Mouse (Mus musculus) erythroblast, adult 5-6 weeks (primary cell): ENCODE data around the gene Acp1. TPM values are rescaled to one million over a fixed set of nuclear protein-coding genes. Genes with fewer than 3 reads are reported as not detected.

Experiments
- ATAC-seq: replicated peaks from 2 replicates; pipeline ENCODE4 v1.8.0; 2016; ENCODE audit warnings: moderate number of reproducible peaks, mild to moderate bottlenecking, moderate TSS enrichment, inconsistent platforms; ENCODE audit not compliant: poor library complexity, low FRiP score, severe bottlenecking
- total RNA-seq, 2 experiments: library from RNA; stranded (forward) in 1 of 2; stranded (reverse) in 1 of 2; fragments of 150-400 nt in 1 of 2; fragments of 200-764, 138-1000 nt in 1 of 2; gene quantifications; 2 replicates each; pipeline versions ENCODE4 v1.2.3 to v1.2.4; 2015 to 2017; ENCODE audit warnings: low replicate concordance in 2 of 2

Acp1 gene
- total RNA-seq, 2 experiments from 2014 or later = 89.7 to 168 TPM

GRCm38 (mm10) chr12:30879447-30879846 lies 31.9 kb downstream of the Acp1 start:
- no peak for ATAC-seq

- no peak for ATAC-seq
Observed at GRCm38 (mm10) chr12:30865781-30866180, 45.6 kb downstream of the Acp1 start.

GRCm38 (mm10) chr12:30864347-30864746 lies 47.0 kb downstream of the Acp1 start:
- no peak for ATAC-seq

GRCm38 (mm10) chr12:30856172-30856571 lies 55.2 kb downstream of the Acp1 start:
- no peak for ATAC-seq

- no peak for ATAC-seq
Observed at GRCm38 (mm10) chr12:30855442-30856159, 55.8 kb downstream of the Acp1 start.

- ATAC-seq = no peak
Observed at GRCm38 (mm10) chr12:30851871-30852270, 59.5 kb downstream of the Acp1 start.

GRCm38 (mm10) chr12:30850902-30851301 lies 60.5 kb downstream of the Acp1 start:
- no peak for ATAC-seq

- ATAC-seq = no peak
Observed at GRCm38 (mm10) chr12:30848521-30848920, 62.9 kb downstream of the Acp1 start.

Other genes starting within 250 kb of the Acp1 start
- not detected in 2 replicates for gene Alkal2, start 27.3 kb downstream of the Acp1 start, total RNA-seq (2015; ENCODE audit: low replicate concordance)
- not detected in 2 replicates for gene Alkal2, start 27.3 kb downstream of the Acp1 start, total RNA-seq (2017; ENCODE audit: low replicate concordance)
- gene Sh3yl1, start 79 bp upstream of the Acp1 start, total RNA-seq (2015; ENCODE audit: low replicate concordance) = 36.7 and 76.9 TPM in 2 replicates
- 56.0 and 76.3 TPM in 2 replicates for gene Sh3yl1, start 79 bp upstream of the Acp1 start, total RNA-seq (2017; ENCODE audit: low replicate concordance)
- gene Fam110c, start 162.3 kb upstream of the Acp1 start, total RNA-seq (2015; ENCODE audit: low replicate concordance) = 1.3 and 3.8 TPM in 2 replicates
- 2.9 and 3.5 TPM in 2 replicates for gene Fam110c, start 162.3 kb upstream of the Acp1 start, total RNA-seq (2017; ENCODE audit: low replicate concordance)